Mouse (Mus musculus) myocyte (in vitro differentiated cells): ENCODE measurements around the gene Mboat1. TPM values are rescaled to one million over a fixed set of nuclear protein-coding genes. Genes with fewer than 3 reads are reported as not detected.

ENCODE experiments used
- H3K27me3 ChIP-seq: one replicate; pipeline ENCODE4 v1.6.1; 2011; ENCODE audit not compliant: control insufficient read depth, insufficient read depth, insufficient read length
- H3K36me3 ChIP-seq: one replicate; pipeline ENCODE4 v1.6.1; 2011; ENCODE audit not compliant: control insufficient read depth, insufficient read depth
- H3K4me2 ChIP-seq: one replicate; pipeline ENCODE4 v1.6.1; 2011; ENCODE audit warnings: low read depth, control low read depth
- H3K4me3 ChIP-seq: one replicate; pipeline ENCODE4 v1.5.1; 2011; ENCODE audit warnings: mild to moderate bottlenecking, control low read depth, moderate library complexity
- H3K79me2 ChIP-seq: one replicate; pipeline ENCODE4 v1.6.1; 2011; ENCODE audit not compliant: control insufficient read depth, insufficient read depth
- H3ac ChIP-seq: one replicate; pipeline ENCODE4 v1.6.1; 2011; ENCODE audit not compliant: control insufficient read depth, insufficient read length
- CEBPB ChIP-seq: IDR thresholded peaks from 2 replicates; pipeline ENCODE4 v1.6.1; 2011; ENCODE audit warnings: mild to moderate bottlenecking, moderate library complexity; ENCODE audit not compliant: poor library complexity, insufficient read depth, severe bottlenecking
- E2F4 ChIP-seq: IDR thresholded peaks from one replicate; pipeline ENCODE4 v1.6.1; 2011; ENCODE audit warnings: mild to moderate bottlenecking, control low read depth, moderate library complexity; ENCODE audit not compliant: insufficient read depth
- MAX ChIP-seq: IDR thresholded peaks from one replicate; pipeline ENCODE4 v1.6.1; 2011; ENCODE audit warnings: low read depth, mild to moderate bottlenecking, control low read depth
- MYOD1 ChIP-seq, 3 experiments: IDR thresholded peaks; one replicate each; pipeline ENCODE4 v1.6.1; 2011; ENCODE audit warnings: control low read depth in 2 of 3, low read depth in 2 of 3, mild to moderate bottlenecking in 2 of 3, moderate library complexity in 1 of 3; ENCODE audit not compliant: insufficient read length in 2 of 3, control insufficient read depth in 1 of 3
- MYOG ChIP-seq, 3 experiments: IDR thresholded peaks; one replicate each; pipeline ENCODE4 v1.6.1; 2011; ENCODE audit warnings: control low read depth in 2 of 3, low read depth in 2 of 3, mild to moderate bottlenecking in 2 of 3; ENCODE audit not compliant: insufficient read length in 2 of 3, control insufficient read depth in 1 of 3, insufficient read depth in 1 of 3
- POLR2A ChIP-seq: IDR thresholded peaks from one replicate; pipeline ENCODE4 v1.6.1; 2011; ENCODE audit warnings: low read depth, mild to moderate bottlenecking, control low read depth, moderate library complexity; ENCODE audit not compliant: insufficient read length
- POLR2AphosphoS2 ChIP-seq: IDR thresholded peaks from one replicate; pipeline ENCODE4 v1.6.1; 2011; ENCODE audit warnings: low read depth, control low read depth; ENCODE audit not compliant: insufficient read length
- REST ChIP-seq: IDR thresholded peaks from one replicate; pipeline ENCODE4 v1.6.1; 2011; ENCODE audit warnings: mild to moderate bottlenecking, control low read depth, moderate library complexity; ENCODE audit not compliant: insufficient read depth, insufficient read length
- SRF ChIP-seq: IDR thresholded peaks from one replicate; pipeline ENCODE4 v1.6.1; 2011; ENCODE audit warnings: low read depth; ENCODE audit not compliant: control insufficient read depth, insufficient read length
- TCF12 ChIP-seq: IDR thresholded peaks from one replicate; pipeline ENCODE4 v1.6.1; 2011; ENCODE audit warnings: mild to moderate bottlenecking, control low read depth; ENCODE audit not compliant: poor library complexity, insufficient read depth, severe bottlenecking
- TCF3 ChIP-seq: IDR thresholded peaks from one replicate; pipeline ENCODE4 v1.6.1; 2011; ENCODE audit warnings: low read depth, control low read depth; ENCODE audit not compliant: insufficient read length
- USF1 ChIP-seq: IDR thresholded peaks from one replicate; pipeline ENCODE4 v1.6.1; 2011; ENCODE audit warnings: low read depth, mild to moderate bottlenecking, control low read depth, moderate library complexity
- polyA plus RNA-seq: library from polyadenylated mRNA; unstranded; fragments of >200 nt; fragmentation: generic; extraction: Trizol; gene quantifications from one replicate; pipeline ENCODE4 v1.2.1, GENCODE M21; 2012; ENCODE audit warnings: missing spikeins

Gene Mboat1
- polyA plus RNA-seq, 1 experiment: 6.9 TPM

DNA sequence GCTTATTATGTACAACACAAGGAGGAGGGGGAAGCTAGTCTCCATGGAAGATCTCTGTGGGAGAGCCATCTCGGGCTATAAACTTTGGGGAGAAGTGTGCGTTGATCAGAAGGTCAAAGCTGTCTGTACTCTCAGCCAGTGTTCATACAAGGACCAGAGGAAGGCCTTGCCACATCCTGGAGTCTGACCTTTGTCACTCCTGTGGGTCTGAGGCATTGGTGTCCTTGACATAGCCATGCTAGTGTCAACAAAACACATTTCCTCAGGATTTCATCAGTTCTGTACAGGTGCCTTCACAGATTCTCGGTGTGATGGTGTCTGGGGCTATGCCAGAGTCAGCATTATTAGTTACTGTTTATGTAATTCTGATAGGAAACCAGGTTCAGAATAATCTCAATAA, 115.1 kb downstream of the Mboat1 start:
- Histone ChIP-seq H3K79me2 (no peaks in the 10 kb centered on the region), H3K27me3 (no peaks in the 10 kb centered on the region), H3K36me3 (no peaks in the 10 kb centered on the region), H3K4me2 (no peak overlapping the region), H3ac (no peak overlapping the region), H3K4me3 (no peak overlapping the region)
- no peak for TF ChIP-seq POLR2A
- no peak for TF ChIP-seq E2F4
- no peak for TF ChIP-seq MYOD1 (IDR thresholded peaks at IDR 0.05; ENCODE audit: control insufficient read depth in 1 of 3, insufficient read length in 2 of 3, low read depth in 2 of 3)
- no peak for TF ChIP-seq TCF12
- no peak for TF ChIP-seq POLR2AphosphoS2
- no peak for TF ChIP-seq SRF
- TF ChIP-seq TCF3: no peak
- TF ChIP-seq CEBPB: no peak
- TF ChIP-seq REST: no peak
- no peak for TF ChIP-seq MAX
- TF ChIP-seq MYOG (IDR thresholded peaks at IDR 0.05; ENCODE audit: control insufficient read depth in 1 of 3, insufficient read depth in 1 of 3, insufficient read length in 2 of 3, low read depth in 2 of 3): no peak
- TF ChIP-seq USF1: no peak

DNA sequence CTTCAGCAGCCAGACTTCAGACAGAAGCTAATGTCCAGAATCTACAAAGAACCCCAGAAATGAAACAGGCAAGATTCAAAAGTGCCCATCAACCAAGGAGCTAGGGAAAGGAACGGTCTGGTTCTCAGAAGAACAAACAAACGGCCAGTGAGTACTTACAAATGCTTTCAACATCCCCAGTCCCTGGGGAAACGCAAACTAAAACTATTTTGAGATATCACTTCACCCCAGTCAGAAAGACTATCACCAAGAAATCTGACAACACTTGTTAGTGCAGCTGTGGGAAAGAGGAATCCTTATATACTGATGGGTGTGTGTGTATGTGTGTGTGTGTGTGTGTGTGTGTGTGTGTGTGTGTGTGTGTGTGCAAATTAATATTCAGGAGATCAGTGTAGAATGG, 116.4 kb downstream of the Mboat1 start:
- no peak overlapping the region for H3ac ChIP-seq
- H3K79me2 ChIP-seq: no peaks in the 10 kb centered on the region
- H3K4me2 ChIP-seq: peak overlapping the region; percentile 63
- no peaks in the 10 kb centered on the region for H3K36me3 ChIP-seq
- TF ChIP-seq POLR2AphosphoS2 (no peak), MYOG (IDR thresholded peaks at IDR 0.05; ENCODE audit: control insufficient read depth in 1 of 3, insufficient read depth in 1 of 3, insufficient read length in 2 of 3, low read depth in 2 of 3) (peak in 1 of 3 experiments; percentile 59), MYOD1 (IDR thresholded peaks at IDR 0.05; ENCODE audit: control insufficient read depth in 1 of 3, insufficient read length in 2 of 3, low read depth in 2 of 3) (peak in 1 of 3 experiments; percentile 26), TCF12 (peak; percentile 49), SRF (no peak), POLR2A (no peak)
- no peaks in the 10 kb centered on the region for H3K27me3 ChIP-seq
- H3K4me3 ChIP-seq: no peak overlapping the region

DNA sequence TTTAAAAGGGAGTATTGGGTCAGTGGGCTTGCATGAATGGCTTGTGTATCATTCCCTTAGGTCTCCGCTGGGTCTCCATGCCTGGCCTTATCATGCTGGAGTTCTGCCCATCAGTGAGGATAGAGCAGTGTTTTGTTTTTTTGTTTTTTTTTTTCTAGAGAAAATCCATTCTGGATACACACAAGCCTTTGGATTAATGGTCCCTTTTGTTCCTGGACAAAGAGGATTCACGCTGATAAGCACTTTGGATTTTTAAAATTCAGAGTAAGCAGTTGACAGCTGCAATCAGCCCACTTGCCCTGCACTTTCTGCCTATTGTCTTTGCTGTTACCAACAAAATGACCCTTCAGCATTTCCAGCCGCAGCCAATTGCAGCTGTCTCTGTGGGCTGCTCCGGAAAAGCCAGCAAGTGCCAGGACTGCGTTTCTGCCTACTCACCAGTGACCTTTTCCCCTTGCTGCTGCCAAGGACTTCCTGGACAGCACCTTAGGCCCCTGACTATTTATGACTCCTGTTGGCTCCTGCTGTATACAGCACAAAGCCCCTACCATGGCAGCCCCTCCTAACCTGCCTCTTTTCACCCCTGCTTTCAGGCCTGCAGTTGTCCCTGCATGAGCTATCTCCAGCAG, 117.5 kb downstream of the Mboat1 start:
- H3K4me3 ChIP-seq: no peak overlapping the region
- no peaks in the 10 kb centered on the region for H3K36me3 ChIP-seq
- H3K79me2 ChIP-seq: no peaks in the 10 kb centered on the region
- no peaks in the 10 kb centered on the region for H3K27me3 ChIP-seq
- TF ChIP-seq MYOD1 (IDR thresholded peaks at IDR 0.05; ENCODE audit: control insufficient read depth in 1 of 3, insufficient read length in 2 of 3, low read depth in 2 of 3) (peak; percentile 83 to 98 (median 95)), MAX (no peak), MYOG (IDR thresholded peaks at IDR 0.05; ENCODE audit: control insufficient read depth in 1 of 3, insufficient read depth in 1 of 3, insufficient read length in 2 of 3, low read depth in 2 of 3) (peak; percentile 89 to 99 (median 96)), POLR2A (no peak), REST (no peak), TCF3 (peak; percentile 57), SRF (no peak), E2F4 (no peak), USF1 (no peak), CEBPB (0 out of 2 replicates have a peak, but pooled peaks have one; percentile 4), TCF12 (peak; percentile 92), POLR2AphosphoS2 (no peak)
- H3K4me2 ChIP-seq: peak overlapping the region; percentile 63
- no peak overlapping the region for H3ac ChIP-seq

DNA sequence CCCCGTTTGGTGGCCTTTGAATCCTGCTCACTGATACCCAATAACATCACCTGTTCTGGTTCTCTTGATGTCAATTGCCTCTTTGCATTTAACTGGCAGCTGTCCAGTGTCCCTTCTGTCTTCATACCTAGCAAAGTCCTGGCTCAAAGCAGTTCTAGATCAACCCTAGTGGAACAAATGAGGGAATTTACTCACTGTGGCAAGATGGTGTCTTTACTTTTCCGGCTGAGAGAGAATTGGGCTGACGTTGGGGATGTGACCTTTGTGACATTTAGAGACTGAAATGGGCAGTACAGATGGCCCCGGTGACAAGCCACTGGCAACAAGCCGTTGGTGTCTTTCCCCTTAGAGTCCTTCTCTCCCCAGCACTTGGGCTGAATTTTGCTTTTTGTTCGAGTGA, 118.1 kb downstream of the Mboat1 start:
- no peaks in the 10 kb centered on the region for H3K27me3 ChIP-seq
- no peak overlapping the region for H3K4me3 ChIP-seq
- H3K79me2 ChIP-seq: no peaks in the 10 kb centered on the region
- no peaks in the 10 kb centered on the region for H3K36me3 ChIP-seq
- H3K4me2 ChIP-seq: no peak overlapping the region
- TF ChIP-seq SRF (no peak), CEBPB (no peak), MYOG (IDR thresholded peaks at IDR 0.05; ENCODE audit: control insufficient read depth in 1 of 3, insufficient read depth in 1 of 3, insufficient read length in 2 of 3, low read depth in 2 of 3) (no peak), USF1 (no peak), MYOD1 (IDR thresholded peaks at IDR 0.05; ENCODE audit: control insufficient read depth in 1 of 3, insufficient read length in 2 of 3, low read depth in 2 of 3) (no peak), POLR2A (no peak), TCF12 (no peak), E2F4 (no peak), TCF3 (no peak), MAX (no peak), REST (no peak), POLR2AphosphoS2 (no peak)
- no peak overlapping the region for H3ac ChIP-seq

DNA sequence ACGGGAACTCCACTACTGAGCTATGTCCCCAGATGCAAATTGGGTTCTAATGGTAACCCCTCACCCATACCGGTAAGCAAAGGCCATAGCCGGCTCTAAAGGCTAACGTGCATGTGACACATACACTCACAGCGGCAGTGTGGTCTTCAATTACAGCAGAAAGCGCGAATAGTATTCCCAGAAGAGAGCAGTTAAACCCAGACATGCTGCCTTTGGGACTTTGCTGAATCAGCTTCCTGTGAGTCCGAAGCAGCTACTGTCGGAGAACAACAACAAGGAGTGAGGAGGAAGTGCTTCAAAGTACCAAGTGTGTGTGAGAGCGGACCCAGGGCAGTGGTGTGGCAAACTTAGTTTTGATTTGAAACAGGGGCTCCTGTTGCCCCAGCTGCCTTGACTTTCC, 122.5 kb downstream of the Mboat1 start:
- Histone ChIP-seq H3K4me2 (no peak overlapping the region), H3K27me3 (no peaks in the 10 kb centered on the region)
- no peak for TF ChIP-seq REST
- TF ChIP-seq CEBPB: no peak
- TF ChIP-seq MYOG (IDR thresholded peaks at IDR 0.05; ENCODE audit: control insufficient read depth in 1 of 3, insufficient read depth in 1 of 3, insufficient read length in 2 of 3, low read depth in 2 of 3): no peak
- TF ChIP-seq TCF12: no peak
- no peak for TF ChIP-seq E2F4

More for the DNA sequence above, 122.5 kb downstream of the Mboat1 start:
- H3K4me3 ChIP-seq: no peak overlapping the region
- H3ac ChIP-seq: no peak overlapping the region
- no peaks in the 10 kb centered on the region for H3K36me3 ChIP-seq
- H3K79me2 ChIP-seq: no peaks in the 10 kb centered on the region
